Mouse (Mus musculus): ENCODE measurements around the gene Ube2q2.
"Not testable (repeated sequence)": the region's sequence is repeated elsewhere in the genome, so short reads cannot be mapped to it uniquely, and the experiment has no call there.

The Ube2q2 gene

DNA sequence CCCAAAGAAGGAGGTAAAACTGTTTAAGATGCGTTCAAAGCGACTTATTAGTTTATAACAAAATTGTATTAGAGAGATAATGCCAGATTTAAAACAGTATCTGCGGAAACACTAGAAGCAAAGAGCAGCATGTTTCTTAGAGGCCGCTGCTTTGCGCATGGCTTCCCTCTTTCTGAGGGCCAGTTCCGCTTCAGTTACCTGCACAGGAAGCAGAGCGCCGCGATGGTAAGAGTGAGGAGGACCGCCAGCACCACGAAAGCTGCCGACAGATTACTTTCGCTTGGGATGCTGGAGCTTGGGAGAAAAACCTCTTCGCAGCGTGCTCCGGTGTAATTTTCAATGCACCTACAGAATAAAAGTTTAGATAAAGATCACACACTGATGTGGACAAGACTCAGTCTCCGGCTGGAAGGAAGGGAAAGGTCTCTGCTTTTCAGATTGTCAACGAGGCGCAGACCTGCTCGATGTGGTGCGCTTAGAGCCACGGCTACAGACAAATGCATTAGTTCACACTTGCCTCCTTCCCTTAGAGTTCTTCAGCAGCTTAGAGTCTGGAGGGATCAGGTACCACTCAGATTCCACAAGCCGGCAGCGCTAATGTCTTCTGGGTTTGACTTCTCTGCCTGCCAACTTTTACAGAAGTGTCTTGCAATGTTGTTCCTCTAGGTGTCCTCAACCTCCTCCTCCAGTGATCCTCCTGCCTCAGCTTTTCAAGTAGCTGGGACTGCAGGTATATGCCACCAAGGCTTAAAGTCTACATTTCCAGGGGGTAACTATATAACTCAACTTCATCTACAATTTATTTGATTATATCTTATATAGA, 93.4 kb downstream of the Ube2q2 start:
- DNase-seq (ENCODE audit: low spot score): no peak

DNA sequence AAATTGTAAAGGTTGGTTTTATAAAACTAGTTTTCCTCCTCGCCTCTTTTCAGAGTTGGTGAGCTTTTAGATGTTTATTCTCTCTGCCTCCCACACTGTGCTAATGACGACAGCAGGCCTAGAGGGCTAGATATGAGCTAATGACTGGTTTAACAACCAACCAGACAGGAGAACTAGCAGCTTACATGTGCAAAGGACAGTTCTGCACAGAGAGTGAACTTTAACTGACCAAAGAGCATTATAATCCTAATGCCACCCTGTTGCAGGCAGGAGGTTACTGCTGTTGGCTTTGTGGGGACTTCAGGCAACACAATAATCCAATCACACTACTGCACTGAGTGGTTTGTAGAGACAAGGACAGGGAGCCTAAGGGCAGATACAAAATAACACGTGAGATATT, 94.6 kb downstream of the Ube2q2 start:
- no peak for DNase-seq (ENCODE audit: low spot score)

DNA sequence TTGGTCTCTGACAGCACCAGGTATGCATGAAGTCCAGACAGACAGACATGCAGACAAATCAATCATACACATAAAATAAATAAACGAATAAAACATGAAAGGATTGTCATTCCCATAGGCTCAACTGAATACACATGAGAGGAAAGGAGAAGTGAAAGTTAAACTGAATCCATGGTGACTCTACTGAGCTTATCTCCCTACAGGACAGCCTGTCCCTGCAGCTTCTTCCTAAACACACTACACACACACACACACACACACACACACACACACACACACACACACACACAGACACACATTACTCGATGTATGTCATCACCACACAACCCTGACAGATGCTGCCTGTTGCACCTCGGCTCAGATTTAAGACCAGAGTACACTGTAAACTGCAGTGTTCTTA, 95.4 kb downstream of the Ube2q2 start:
- DNase-seq (ENCODE audit: low spot score): no peak

DNA sequence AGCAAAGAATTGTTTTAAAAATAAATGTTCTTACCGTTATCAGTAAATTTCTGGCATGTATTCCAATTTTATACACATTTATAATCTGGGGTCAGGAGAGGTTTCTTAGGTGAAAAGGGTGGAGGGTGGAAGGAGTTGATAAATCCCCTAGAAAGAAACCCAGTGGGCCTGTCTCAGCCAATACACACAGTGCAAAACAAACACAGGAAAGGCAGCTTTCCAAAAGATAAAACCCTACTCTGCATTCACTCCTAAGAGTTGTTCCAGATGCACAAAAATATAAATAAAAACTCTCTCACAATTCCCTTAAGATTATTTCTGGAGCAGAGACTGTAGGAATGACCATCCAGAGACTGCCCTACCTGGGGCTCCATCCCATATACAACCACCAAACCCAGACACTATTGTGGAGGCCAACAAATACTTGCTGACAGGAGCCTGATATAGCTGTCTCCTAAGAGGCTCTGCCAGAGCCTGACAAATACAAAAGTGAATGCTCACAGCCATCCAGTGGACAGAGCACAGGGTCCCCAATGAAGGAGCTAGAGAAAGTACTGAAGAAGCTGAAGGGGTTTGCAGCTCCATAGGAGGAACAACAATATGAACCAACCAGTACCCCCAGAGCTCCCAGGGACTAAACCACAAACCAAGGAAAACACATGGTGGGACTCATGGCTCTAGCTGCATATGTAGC, 96.5 kb downstream of the Ube2q2 start:
- DNase-seq (ENCODE audit: low spot score): not testable (repeated sequence)

DNA sequence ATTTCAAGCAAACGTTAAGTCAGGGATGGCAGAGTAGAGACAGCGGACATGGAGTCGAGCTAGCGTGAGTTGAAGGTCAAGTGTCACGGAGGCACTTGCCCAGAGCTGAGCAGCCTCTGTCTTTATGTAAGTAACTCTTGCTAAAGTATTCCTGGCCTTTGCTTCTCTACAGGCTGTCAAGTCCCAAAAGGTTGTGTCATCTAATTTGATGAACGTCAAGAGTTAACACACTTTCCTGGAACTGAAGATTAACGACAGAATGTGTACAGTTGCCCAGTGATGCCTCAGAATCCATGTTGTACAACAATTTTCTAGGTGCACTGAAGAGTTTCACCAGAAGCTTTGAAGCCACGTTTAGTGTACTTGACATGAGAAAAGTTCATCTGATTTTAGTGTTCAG, 97.8 kb downstream of the Ube2q2 start:
- no peak for DNase-seq (ENCODE audit: low spot score)

DNA sequence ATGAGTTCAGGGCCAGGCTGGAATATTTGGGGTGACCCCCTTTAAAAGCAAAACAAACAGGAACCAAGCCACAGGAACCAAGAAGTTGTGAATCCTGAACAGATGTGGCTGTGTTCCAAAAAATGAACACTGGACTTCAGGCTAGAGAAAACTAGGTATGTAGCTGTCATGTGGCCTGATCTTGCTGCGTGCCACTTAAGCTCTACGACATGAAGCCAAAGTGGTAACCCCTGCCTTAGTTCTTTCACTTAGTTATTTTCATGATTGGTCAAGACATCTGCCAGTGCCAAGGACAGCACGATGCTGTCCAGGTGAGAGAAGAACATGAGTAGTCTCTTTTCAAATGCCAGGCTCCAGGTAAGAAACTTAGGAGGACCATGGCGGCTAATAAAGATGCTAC, 98.3 kb downstream of the Ube2q2 start:
- DNase-seq (ENCODE audit: low spot score): no peak

DNA sequence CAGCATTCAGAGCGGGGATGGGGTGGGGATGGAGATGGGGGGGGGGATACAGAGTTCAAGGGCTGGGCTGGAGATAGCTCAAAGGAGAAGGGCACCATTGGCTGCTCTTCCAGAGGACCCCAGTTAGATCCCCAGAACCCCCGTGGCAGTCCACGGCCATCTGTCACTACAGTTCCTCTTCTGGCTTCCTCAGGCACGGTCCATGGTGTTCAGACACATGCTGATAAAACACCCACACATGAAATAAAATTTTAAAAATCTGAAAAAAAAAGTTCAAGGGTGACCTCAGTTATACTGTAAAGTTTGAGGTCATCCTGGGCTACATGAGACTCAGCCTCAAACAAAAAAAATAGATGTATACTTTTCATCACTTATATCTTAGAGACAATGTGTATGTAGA, 99.8 kb downstream of the Ube2q2 start:
- no peak for DNase-seq (ENCODE audit: low spot score)

DNA sequence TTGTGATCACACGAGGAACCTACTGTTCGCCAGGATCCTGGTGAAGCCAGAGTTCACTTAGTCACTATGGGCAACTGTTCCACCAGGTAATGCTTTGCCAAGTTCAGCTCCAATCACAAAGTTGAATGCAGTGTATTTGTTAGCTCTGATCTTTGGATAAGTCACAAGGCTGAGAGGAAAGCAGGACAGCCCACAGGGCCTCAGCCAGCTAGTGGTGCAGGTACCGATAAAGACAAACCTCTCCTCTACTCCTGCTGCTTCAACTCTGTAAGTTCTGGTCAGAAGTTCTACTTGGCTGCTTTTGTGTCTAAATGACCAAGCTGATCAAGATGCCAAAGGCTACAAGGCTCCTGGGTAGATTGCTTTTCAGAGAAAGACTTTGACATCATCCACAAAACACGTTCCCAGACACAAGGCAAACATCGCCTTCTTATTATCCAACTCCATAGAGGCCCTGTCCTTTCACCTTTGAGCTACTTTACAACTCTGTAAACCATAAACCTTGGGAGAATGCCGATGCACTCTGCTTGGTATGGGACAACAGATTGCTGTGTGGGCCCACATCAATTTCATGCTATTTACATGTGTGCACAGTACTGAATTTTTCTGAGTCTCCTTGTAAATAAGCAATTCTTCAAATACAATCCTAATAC, 102.1 kb downstream of the Ube2q2 start:
- DNase-seq (ENCODE audit: low spot score): no peak

DNA sequence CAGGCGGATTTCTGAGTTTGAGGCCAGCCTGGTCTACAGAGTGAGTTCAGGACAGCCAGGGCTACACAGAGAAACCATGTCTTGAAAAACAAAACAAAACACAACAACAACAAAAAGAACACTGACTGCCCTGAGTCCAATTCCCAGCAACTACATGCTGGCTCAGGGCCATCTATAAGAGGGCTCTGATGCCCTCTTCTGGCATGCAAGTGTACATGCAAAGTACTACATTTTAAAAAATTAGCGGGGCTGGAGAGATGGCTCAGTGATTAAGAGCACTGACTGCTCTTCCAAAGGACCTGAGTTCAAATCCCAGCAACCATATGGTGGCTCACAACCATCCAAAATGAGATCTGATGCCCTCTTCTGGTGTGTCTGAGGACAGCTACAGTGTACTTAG, 103.4 kb downstream of the Ube2q2 start:
- DNase-seq (ENCODE audit: low spot score): not testable (repeated sequence)

DNA sequence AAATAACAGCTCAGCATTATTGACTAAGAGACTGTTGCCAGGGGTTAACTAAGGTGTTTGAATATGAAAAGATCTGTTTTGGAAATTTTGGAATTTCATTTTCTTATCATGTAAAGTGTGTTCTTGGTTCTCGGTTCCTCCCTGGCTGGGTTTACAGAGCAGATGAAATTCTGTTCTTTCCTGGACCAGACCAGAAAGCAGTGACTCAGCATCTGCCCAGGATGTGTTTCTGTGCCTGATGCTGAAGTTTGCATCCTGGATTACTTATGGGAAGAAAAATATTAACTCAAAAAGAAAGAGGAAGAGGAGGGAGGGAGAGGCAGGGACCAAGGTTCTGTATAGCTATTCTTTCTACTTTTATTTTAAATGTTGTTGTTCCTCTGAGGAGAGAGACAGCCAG, 105.2 kb downstream of the Ube2q2 start:
- DNase-seq (ENCODE audit: low spot score): no peak

DNA sequence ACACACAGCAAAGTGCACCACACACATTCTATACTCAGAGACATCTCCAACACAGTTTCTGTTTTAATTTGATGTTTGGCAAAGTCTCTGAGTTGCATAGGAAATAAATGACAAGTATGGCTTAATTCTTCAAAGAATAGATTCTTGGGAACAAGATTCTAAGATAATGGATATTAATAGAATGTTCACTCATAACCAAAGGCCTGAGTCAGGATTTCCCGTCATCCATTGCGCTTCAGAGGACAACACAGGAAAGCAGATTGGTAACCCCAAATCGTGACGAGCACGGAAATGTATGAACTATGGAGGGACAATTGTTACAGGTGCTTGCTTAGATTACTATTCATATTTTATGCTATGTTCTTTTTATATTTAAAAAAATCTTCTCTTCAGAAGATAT, 106.4 kb downstream of the Ube2q2 start:
- no peak for DNase-seq (ENCODE audit: low spot score)

DNA sequence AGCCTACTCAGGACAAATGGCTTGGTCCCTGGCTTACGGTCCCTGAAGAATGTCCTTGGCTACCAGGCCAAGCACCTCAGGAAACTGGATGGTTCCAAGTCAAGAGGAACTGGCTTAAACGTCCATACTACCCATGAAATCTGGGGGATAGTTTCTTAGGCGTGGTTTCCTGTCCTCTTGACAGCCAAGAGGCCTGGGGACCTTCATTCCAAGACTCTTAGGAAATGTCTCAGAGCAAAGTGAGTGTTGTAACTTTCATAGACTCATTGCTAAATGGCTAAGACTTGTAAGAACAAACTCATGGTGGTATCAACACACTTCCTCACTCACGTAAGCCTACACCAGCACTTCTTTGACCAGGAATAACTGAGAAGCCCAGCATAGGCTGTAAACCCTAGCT, 107.0 kb downstream of the Ube2q2 start:
- DNase-seq (ENCODE audit: low spot score): no peak

DNA sequence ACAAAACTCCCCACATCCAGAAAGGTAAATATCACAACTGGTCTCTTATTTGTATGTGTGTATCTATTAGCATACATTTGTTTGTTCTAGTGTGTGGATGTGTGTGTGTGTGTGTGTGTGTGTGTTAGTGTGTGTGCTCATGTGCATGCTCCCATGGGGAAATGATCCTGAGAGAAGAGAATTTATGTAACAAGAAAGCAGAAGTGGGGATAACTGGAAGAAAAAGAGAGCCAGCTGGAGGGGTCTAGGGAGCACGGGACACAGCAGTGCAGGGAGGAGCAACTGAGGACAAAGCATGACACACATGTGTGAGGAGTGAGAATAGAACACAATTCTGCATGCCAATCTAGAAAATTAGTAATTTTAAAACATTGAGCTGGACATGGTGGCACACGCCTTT, 108.5 kb downstream of the Ube2q2 start:
- no peak for DNase-seq (ENCODE audit: low spot score)
